10 mouse cellular contexts compared by ENCODE assay signal in genomic region chr3:96328730-96329387, GRCm38 (mm10). TPM values are rescaled to one million over a fixed set of nuclear protein-coding genes. Genes with fewer than 3 reads are reported as not detected.
DNase-seq lines count a peak whose midpoint lies in the region; ATAC-seq and TF ChIP-seq lines count a peak whose summit lies in the region.
"Had no signal": no experiment of that assay in that cellular context is flagged by ENCODE, and none has a peak within 500 bp of the region (broad histone marks: within the 10 kb centered on the region; RNA-seq: fewer than 3 reads in every experiment).

No protein-coding gene starts in this region.

- no peak for ATAC-seq in kidney, embryonic 16.5 days (ENCODE audit: low FRiP score, low TSS enrichment)
- no peak for ATAC-seq in forebrain, embryonic 13.5 days
- no peak for ATAC-seq in granulocyte monocyte progenitor cell, adult 5-6 weeks (replicated peaks; ENCODE audit: poor library complexity, severe bottlenecking)

- no peak overlapping the region for H3ac ChIP-seq in myocyte (ENCODE audit: control insufficient read depth, insufficient read length)

- no peak overlapping the region; the same call in 1 of the 2 replicates for H3K4me3 ChIP-seq in kidney, embryonic 16.5 days (ENCODE audit: low read length)
- H3K4me3 ChIP-seq in forebrain, embryonic 13.5 days, result peak overlapping the region; percentile 37; the same call in 1 of the 2 replicates
- H3K4me3 ChIP-seq in myocyte, result peak overlapping the region; percentile 22

- H3K9ac ChIP-seq in kidney, embryonic 16.5 days (replicated peaks; ENCODE audit: low read length), result no peak overlapping the region
- no peak overlapping the region for H3K9ac ChIP-seq in forebrain, embryonic 13.5 days

- peak overlapping the region; percentile 63 for H3K4me2 ChIP-seq in kidney, embryonic 16.5 days (replicated peaks; ENCODE audit: low read depth, low read length)
- no peak overlapping the region for H3K4me2 ChIP-seq in forebrain, embryonic 13.5 days
- peak overlapping the region; percentile 68 for H3K4me2 ChIP-seq in myocyte (ENCODE audit: low read depth)

- peaks cover 88% of the 10 kb centered on the region for H3K27me3 ChIP-seq in kidney, embryonic 16.5 days (ENCODE audit: insufficient read depth, low read length)
- H3K27me3 ChIP-seq in forebrain, embryonic 13.5 days, result peaks cover 89% of the 10 kb centered on the region
- peaks cover 11% of the 10 kb centered on the region for H3K27me3 ChIP-seq in myocyte (ENCODE audit: control insufficient read depth, insufficient read depth, insufficient read length)

- H3K27ac ChIP-seq in kidney, embryonic 16.5 days (ENCODE audit: low read length), result no peak overlapping the region
- H3K27ac ChIP-seq in forebrain, embryonic 13.5 days, result no peak overlapping the region

- H3K9me3 ChIP-seq in kidney, embryonic 16.5 days (ENCODE audit: low read length), result no peaks in the 10 kb centered on the region
- H3K9me3 ChIP-seq in forebrain, embryonic 13.5 days (replicated peaks), result no peaks in the 10 kb centered on the region

- H3K4me1 ChIP-seq in kidney, embryonic 16.5 days (ENCODE audit: insufficient read depth, low read length), result 0 out of 2 replicates have a peak, but pooled peaks cover 6% of the 10 kb centered on the region
- H3K4me1 ChIP-seq in forebrain, embryonic 13.5 days, result 0 out of 2 replicates have a peak, but pooled peaks cover 9% of the 10 kb centered on the region

- no peaks in the 10 kb centered on the region for H3K79me2 ChIP-seq in myocyte (ENCODE audit: control insufficient read depth, insufficient read depth)

- 15% methylated on average over 15 of the region's 15 CpGs for WGBS in kidney, embryonic 16.5 days
- 16% methylated on average over 15 of the region's 15 CpGs for WGBS in forebrain, embryonic 13.5 days

- no peaks in the 10 kb centered on the region for H3K36me3 ChIP-seq in kidney, embryonic 16.5 days (ENCODE audit: insufficient read depth, low read length)
- no peaks in the 10 kb centered on the region for H3K36me3 ChIP-seq in forebrain, embryonic 13.5 days (ENCODE audit: poor library complexity, severe bottlenecking)
- H3K36me3 ChIP-seq in myocyte (ENCODE audit: control insufficient read depth, insufficient read depth), result no peaks in the 10 kb centered on the region

- TF ChIP-seq POLR2A in myocyte (IDR thresholded peaks at IDR 0.05; ENCODE audit: insufficient read length, low read depth), result no peak

- DNase-seq in kidney, postnatal 4 days, result no peak
- peak; percentile 56 for DNase-seq in Muller cell, postnatal 12 days (ENCODE audit: inconsistent ontology term)
- no peak for DNase-seq in urinary bladder, postnatal 25 days (ENCODE audit: low spot score)
- DNase-seq: kidney, adult 11 months; right cerebral cortex, adult 18-20 months had no signal

TF ChIP-seq in myocyte, 11 proteins besides CTCF, POLR2A, EP300 and RAD21:
- no peak for TF ChIP-seq CEBPB (IDR thresholded peaks at IDR 0.05; ENCODE audit: insufficient read depth, poor library complexity, severe bottlenecking)
- no peak for TF ChIP-seq USF1 (IDR thresholded peaks at IDR 0.05; ENCODE audit: low read depth)
- TF ChIP-seq SRF (IDR thresholded peaks at IDR 0.05; ENCODE audit: control insufficient read depth, insufficient read length, low read depth), result no peak
- TF ChIP-seq E2F4 (IDR thresholded peaks at IDR 0.05; ENCODE audit: insufficient read depth), result no peak
- TF ChIP-seq MYOD1 (IDR thresholded peaks at IDR 0.05; ENCODE audit: control insufficient read depth in 1 of 3, insufficient read length in 2 of 3, low read depth in 2 of 3), result no peak
- TF ChIP-seq MAX (IDR thresholded peaks at IDR 0.05; ENCODE audit: low read depth), result no peak
- TF ChIP-seq MYOG (IDR thresholded peaks at IDR 0.05; ENCODE audit: control insufficient read depth in 1 of 3, insufficient read depth in 1 of 3, insufficient read length in 2 of 3, low read depth in 2 of 3), result no peak
- TF ChIP-seq TCF3 (IDR thresholded peaks at IDR 0.05; ENCODE audit: insufficient read length, low read depth), result no peak
- TF ChIP-seq REST (IDR thresholded peaks at IDR 0.05; ENCODE audit: insufficient read depth, insufficient read length), result no peak
- TF ChIP-seq TCF12 (IDR thresholded peaks at IDR 0.05; ENCODE audit: insufficient read depth, poor library complexity, severe bottlenecking), result no peak
- no peak for TF ChIP-seq POLR2AphosphoS2 (IDR thresholded peaks at IDR 0.05; ENCODE audit: insufficient read length, low read depth)

RNA-seq across cellular contexts. Expression of gene Fcgr1, which starts 35.1 kb away (rescaled TPM):
- 1.9 and 2.7 TPM in 2 replicates for polyA plus RNA-seq in kidney, embryonic 16.5 days (2015; fragmentation: Nextera tagmentation; extraction: Ambion mirVana)
- 0.56 and 1.0 TPM in 2 replicates for polyA plus RNA-seq in forebrain, embryonic 13.5 days (2015; fragmentation: Nextera tagmentation; extraction: Ambion mirVana)
- 0.05 TPM for polyA plus RNA-seq in myocyte (2012; fragmentation: generic; extraction: Trizol)
- not detected in 2 replicates for total RNA-seq in granulocyte monocyte progenitor cell, adult 5-6 weeks (2014; fragmentation: Nextera tagmentation)
- total RNA-seq in granulocyte monocyte progenitor cell, adult 5-6 weeks (2017), result 0.04 and 4.6 TPM in 2 replicates

RNA-seq across cellular contexts. Expression of gene Hist2h2bb, which starts 59.3 kb away (rescaled TPM):
- 14.8 TPM in 2 replicates for polyA plus RNA-seq in kidney, embryonic 16.5 days (2015; fragmentation: Nextera tagmentation; extraction: Ambion mirVana)
- polyA plus RNA-seq in forebrain, embryonic 13.5 days (2015; fragmentation: Nextera tagmentation; extraction: Ambion mirVana), result 16.0 and 19.8 TPM in 2 replicates
- polyA plus RNA-seq in myocyte (2012; fragmentation: generic; extraction: Trizol), result 3.7 TPM
- 530 and 902 TPM in 2 replicates for total RNA-seq in granulocyte monocyte progenitor cell, adult 5-6 weeks (2014; fragmentation: Nextera tagmentation)
- total RNA-seq in granulocyte monocyte progenitor cell, adult 5-6 weeks (2017), result 6,305 and 6,740 TPM in 2 replicates
- polyA plus RNA-seq: urinary bladder, adult 2 months had no signal
